Comparison of ENCODE assay signal across 28 mouse cellular contexts in genomic region chr15:76998048-76998447, GRCm38 (mm10). TPM values are rescaled to one million over a fixed set of nuclear protein-coding genes. Genes with fewer than 3 reads are reported as not detected.
"Had no signal": no experiment of that assay in that cellular context is flagged by ENCODE, and none has a peak within 500 bp of the region (broad histone marks: within the 10 kb centered on the region; RNA-seq: fewer than 3 reads in every experiment).

No protein-coding gene starts in this region.

- H3K9me3 ChIP-seq: limb, embryonic 10.5 days; limb, embryonic 13.5 days; liver, embryonic 12.5 days; liver, embryonic 15.5 days; lung, embryonic 15.5 days; midbrain, embryonic 13.5 days; neural tube, embryonic 13.5 days; stomach, embryonic 15.5 days had no signal

- H3K36me3 ChIP-seq: limb, embryonic 10.5 days; limb, embryonic 13.5 days; liver, embryonic 12.5 days; liver, embryonic 15.5 days; lung, embryonic 15.5 days; midbrain, embryonic 10.5 days; midbrain, embryonic 13.5 days; neural tube, embryonic 13.5 days; stomach, embryonic 15.5 days had no signal

- H3K9ac ChIP-seq: limb, embryonic 13.5 days; liver, embryonic 12.5 days; liver, embryonic 15.5 days; lung, embryonic 15.5 days; midbrain, embryonic 13.5 days; neural tube, embryonic 13.5 days; stomach, embryonic 15.5 days had no signal

- DNase-seq: layer of hippocampus, adult 9-11 months; liver; lung, adult 18-20 months; lung, postnatal 10 days; lung, postnatal 36 days; retina, postnatal 1 day; right cerebral cortex, postnatal 25 days; spleen, adult 18-20 months; thymus, postnatal 25 days had no signal

- ATAC-seq: intestine, postnatal 0 days; liver, embryonic 12.5 days; midbrain, embryonic 13.5 days; midbrain, embryonic 16.5 days had no signal

- H3K4me3 ChIP-seq: limb, embryonic 10.5 days; limb, embryonic 13.5 days; liver, embryonic 12.5 days; liver, embryonic 15.5 days; lung, embryonic 15.5 days; megakaryocyte, embryonic 14.5 days; midbrain, embryonic 10.5 days; midbrain, embryonic 13.5 days; myocyte; neural tube, embryonic 13.5 days; stomach, embryonic 15.5 days had no signal

- H3K27ac ChIP-seq: layer of hippocampus, adult 2 months; limb, embryonic 10.5 days; limb, embryonic 13.5 days; liver, embryonic 12.5 days; liver, embryonic 15.5 days; lung, embryonic 15.5 days; midbrain, embryonic 10.5 days; midbrain, embryonic 13.5 days; neural tube, embryonic 13.5 days; stomach, embryonic 15.5 days had no signal

- H3K4me1 ChIP-seq: limb, embryonic 10.5 days; liver, embryonic 12.5 days; liver, embryonic 15.5 days; lung, embryonic 15.5 days; stomach, embryonic 15.5 days had no signal

- H3K4me2 ChIP-seq: limb, embryonic 13.5 days; liver, embryonic 12.5 days; liver, embryonic 15.5 days; lung, embryonic 15.5 days; midbrain, embryonic 13.5 days; stomach, embryonic 15.5 days had no signal

- H3K27me3 ChIP-seq: lung, embryonic 15.5 days; neural tube, embryonic 13.5 days; stomach, embryonic 15.5 days had no signal

RNA-seq across cellular contexts. Expression of gene Apol6, which starts 46.5 kb away (rescaled TPM):
- total RNA-seq: layer of hippocampus, adult 2 months; layer of hippocampus, postnatal 25 days; monocyte, adult 5-6 weeks; neutrophil, adult 5-6 weeks had no signal
- polyA plus RNA-seq: limb, embryonic 10.5 days; limb, embryonic 13.5 days; lung, embryonic 15.5 days; midbrain, embryonic 10.5 days; midbrain, embryonic 13.5 days; midbrain, embryonic 16.5 days; neural tube, embryonic 13.5 days; stomach, embryonic 15.5 days; thymus, postnatal 0 days had no signal

RNA-seq across cellular contexts. Expression of gene Mb, which starts 52.4 kb away (rescaled TPM):
- total RNA-seq: left cerebral cortex, adult 18-20 months; monocyte, adult 5-6 weeks; neutrophil, adult 5-6 weeks had no signal
- polyA plus RNA-seq: midbrain, embryonic 13.5 days had no signal
